Mouse (Mus musculus) WW6 (cell line): Measurements from ENCODE around the gene Hmbs.
"Not testable (repeated sequence)": the region's sequence is repeated elsewhere in the genome, so short reads cannot be mapped to it uniquely, and the experiment has no call there.

Source experiments
- DNase-seq: peaks from one replicate; pipeline ENCODE4 v3.0.0-alpha.2; 2013; ENCODE audit warnings: low read depth, low spot score

Gene Hmbs

GRCm38 (mm10) chr9:44325032-44325767, 18.8 kb downstream of the Hmbs start:
- DNase-seq: not testable (repeated sequence)

- no peak for DNase-seq
Measured at GRCm38 (mm10) chr9:44324147-44324546, 19.9 kb downstream of the Hmbs start.

- DNase-seq: not testable (repeated sequence)
Measured at GRCm38 (mm10) chr9:44323656-44324055, 20.4 kb downstream of the Hmbs start.

- no peak for DNase-seq
Measured at GRCm38 (mm10) chr9:44320799-44321133, 23.3 kb downstream of the Hmbs start.

GRCm38 (mm10) chr9:44319887-44320798, 23.9 kb downstream of the Hmbs start, which contains the start of gene C2cd2l:
Gene C2cd2l, minus strand, starts transcription at chr9:44320285.
- no peak for DNase-seq

- no peak for DNase-seq
Measured at GRCm38 (mm10) chr9:44319105-44319886, 24.7 kb downstream of the Hmbs start.

GRCm38 (mm10) chr9:44318826-44319095, 25.3 kb downstream of the Hmbs start:
- DNase-seq: no peak

GRCm38 (mm10) chr9:44318076-44318825, 25.8 kb downstream of the Hmbs start:
- no peak for DNase-seq

GRCm38 (mm10) chr9:44317452-44317851, 26.6 kb downstream of the Hmbs start:
- no peak for DNase-seq

GRCm38 (mm10) chr9:44314910-44315309, 29.1 kb downstream of the Hmbs start:
- no peak for DNase-seq

- no peak for DNase-seq
Measured at GRCm38 (mm10) chr9:44314257-44314547, 29.8 kb downstream of the Hmbs start.

GRCm38 (mm10) chr9:44313476-44314256, 30.4 kb downstream of the Hmbs start:
- DNase-seq: no peak

- DNase-seq: no peak
Measured at GRCm38 (mm10) chr9:44311136-44312134, 32.6 kb downstream of the Hmbs start.

- DNase-seq: no peak
Measured at GRCm38 (mm10) chr9:44310750-44311135, 33.3 kb downstream of the Hmbs start.

- DNase-seq: no peak
Measured at GRCm38 (mm10) chr9:44309756-44310155, 34.3 kb downstream of the Hmbs start.

- DNase-seq: no peak
Measured at GRCm38 (mm10) chr9:44307248-44307647, 36.8 kb downstream of the Hmbs start.

GRCm38 (mm10) chr9:44306532-44306931, 37.5 kb downstream of the Hmbs start:
- DNase-seq: no peak

GRCm38 (mm10) chr9:44305466-44306079, 38.5 kb downstream of the Hmbs start, which contains the start of gene Hinfp:
Gene Hinfp, minus strand, starts transcription at chr9:44305671.
- peak; percentile 98 for DNase-seq

- DNase-seq: not testable (repeated sequence)
Measured at GRCm38 (mm10) chr9:44300001-44300400, 44.0 kb downstream of the Hmbs start.
